Mouse (Mus musculus): ENCODE measurements around the gene Emx1.
"Not testable (repeated sequence)": the region's sequence is repeated elsewhere in the genome, so short reads cannot be mapped to it uniquely, and the experiment has no call there.

The Emx1 gene

GRCm38 (mm10) chr6:85187340-85188211 is at the start of gene Emx1:
TSS of gene Emx1 (plus strand) at chr6:85187438.
- DNase-seq (ENCODE audit: low spot score), result peak; percentile 57

- no peak for DNase-seq (ENCODE audit: low spot score)
Measured at GRCm38 (mm10) chr6:85139534-85139933, 47.7 kb upstream of the Emx1 start.

- peak; percentile 75 for DNase-seq (ENCODE audit: low spot score)
Measured at GRCm38 (mm10) chr6:85141013-85141412, 46.2 kb upstream of the Emx1 start.

GRCm38 (mm10) chr6:85144466-85144865 is 42.8 kb upstream of the Emx1 start:
- DNase-seq (ENCODE audit: low spot score), result no peak

GRCm38 (mm10) chr6:85147636-85148035 is 39.6 kb upstream of the Emx1 start:
- DNase-seq (ENCODE audit: low spot score), result no peak

- DNase-seq (ENCODE audit: low spot score), result no peak
Measured at GRCm38 (mm10) chr6:85150386-85150785, 36.9 kb upstream of the Emx1 start.

GRCm38 (mm10) chr6:85153970-85154540 is 33.2 kb upstream of the Emx1 start:
- DNase-seq (ENCODE audit: low spot score), result peak; percentile 95

GRCm38 (mm10) chr6:85154861-85155528 is 32.2 kb upstream of the Emx1 start:
- peak; percentile 71 for DNase-seq (ENCODE audit: low spot score)

GRCm38 (mm10) chr6:85156551-85156950 is 30.7 kb upstream of the Emx1 start:
- not testable (repeated sequence) for DNase-seq (ENCODE audit: low spot score)

GRCm38 (mm10) chr6:85158040-85158804 is 29.0 kb upstream of the Emx1 start:
- DNase-seq (ENCODE audit: low spot score), result not testable (repeated sequence)

- peak; percentile 73 for DNase-seq (ENCODE audit: low spot score)
Measured at GRCm38 (mm10) chr6:85159092-85159760, 28.0 kb upstream of the Emx1 start.

- peak; percentile 92 for DNase-seq (ENCODE audit: low spot score)
Measured at GRCm38 (mm10) chr6:85160201-85160923, 26.9 kb upstream of the Emx1 start.

GRCm38 (mm10) chr6:85165440-85165921 is 21.8 kb upstream of the Emx1 start:
- DNase-seq (ENCODE audit: low spot score), result peak; percentile 47

GRCm38 (mm10) chr6:85179569-85179968 is 7.7 kb upstream of the Emx1 start:
- no peak for DNase-seq (ENCODE audit: low spot score)

- DNase-seq (ENCODE audit: low spot score), result no peak
Measured at GRCm38 (mm10) chr6:85180036-85180435, 7.2 kb upstream of the Emx1 start.

GRCm38 (mm10) chr6:85183951-85184350 is 3.3 kb upstream of the Emx1 start:
- DNase-seq (ENCODE audit: low spot score), result no peak

GRCm38 (mm10) chr6:85186033-85186743 is 1.1 kb upstream of the Emx1 start:
- peak; percentile 37 for DNase-seq (ENCODE audit: low spot score)

GRCm38 (mm10) chr6:85186744-85187059 is 536 bp upstream of the Emx1 start:
- no peak for DNase-seq (ENCODE audit: low spot score)

GRCm38 (mm10) chr6:85188256-85189110 is 1.2 kb downstream of the Emx1 start:
- no peak for DNase-seq (ENCODE audit: low spot score)

Data from retina, embryonic 14.5 days (tissue).